Mouse (Mus musculus) C2C12 (cell line): ENCODE results near the gene Mustn1.

Experiments used
- CTCF ChIP-seq: IDR thresholded peaks from one replicate; pipeline ENCODE4 v1.5.1; 2011; ENCODE audit not compliant: control insufficient read depth, insufficient read depth, insufficient read length
- MAX ChIP-seq: IDR thresholded peaks from one replicate; pipeline ENCODE4 v1.6.1; 2011; ENCODE audit warnings: mild to moderate bottlenecking, control low read depth
- MYOD1 ChIP-seq: IDR thresholded peaks from one replicate; pipeline ENCODE4 v1.6.1; 2011; ENCODE audit warnings: low read depth; ENCODE audit not compliant: control insufficient read depth, insufficient read length
- MYOG ChIP-seq: IDR thresholded peaks from one replicate; pipeline ENCODE4 v1.6.1; 2011; ENCODE audit not compliant: control insufficient read depth, insufficient read length; ENCODE audit errors: extremely low read depth

DNA sequence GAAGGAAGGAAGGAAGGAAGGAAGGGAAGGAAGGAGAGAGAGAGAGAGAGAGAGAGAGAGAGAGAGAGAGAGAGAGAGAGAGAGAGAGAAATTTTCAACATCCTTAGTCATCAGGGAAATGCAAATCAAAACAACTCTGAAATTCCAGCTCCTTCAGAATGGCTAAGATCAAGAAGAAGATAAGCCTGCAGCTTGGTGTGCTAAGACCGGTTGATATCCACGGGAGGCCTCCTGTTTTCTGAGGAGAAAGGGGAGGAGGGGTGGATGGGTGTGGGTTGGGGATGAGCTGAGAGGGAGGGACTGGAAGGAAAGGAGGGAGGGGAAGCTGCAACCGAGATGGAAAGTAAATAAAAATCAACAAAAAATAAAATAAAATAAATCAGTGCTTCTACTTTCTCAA lies 6.3 kb downstream of the Mustn1 start:
- TF ChIP-seq CTCF = no peak
- no peak for TF ChIP-seq MYOG
- no peak for TF ChIP-seq MAX
- no peak for TF ChIP-seq MYOD1
